Mouse (Mus musculus): ENCODE measurements at regions not wholly inside any gene's neighbourhood (a gene's known extent, or its start where the extent isn't known, plus 50 kb on each side); places are given as distances from the start of the nearest gene placed in this dataset.
A peak's percentile ranks its signal among the peaks of the same experiment; 100 is the strongest.

GRCm38 (mm10) chr13:99630356-99630755 is 114.0 kb upstream of the Map1b start:
- DNase-seq: no peak

DNA sequence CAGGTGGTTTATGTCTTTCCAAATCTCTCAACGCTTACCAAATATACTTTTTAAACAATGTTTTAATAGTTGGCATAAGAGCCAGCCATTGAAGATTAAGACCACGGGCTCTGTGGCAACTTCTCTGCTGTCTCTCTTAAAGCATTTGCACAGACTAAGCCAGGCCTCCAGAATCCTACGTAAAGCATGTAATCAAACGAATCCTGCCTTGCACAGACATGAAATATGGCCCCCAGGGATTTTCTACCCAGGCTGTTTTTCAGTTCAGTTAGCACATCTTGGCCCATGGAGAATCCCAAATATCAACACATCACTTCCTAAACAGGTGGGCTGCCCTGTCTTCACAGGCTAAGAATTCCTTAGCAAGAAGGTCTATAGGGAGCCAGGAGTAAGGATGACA is 108.9 kb upstream of the Map1b start:
- no peak for DNase-seq

GRCm38 (mm10) chr13:99618332-99618731 is 102.0 kb upstream of the Map1b start:
- no peak for DNase-seq

GRCm38 (mm10) chr13:99617457-99617856 is 101.1 kb upstream of the Map1b start:
- no peak for DNase-seq

- DNase-seq: no peak
These were observed 95.6 kb upstream of the Map1b start for GRCm38 (mm10) chr13:99611715-99612494.

GRCm38 (mm10) chr13:99610498-99610897 is 94.2 kb upstream of the Map1b start:
- peak; percentile 13 for DNase-seq

GRCm38 (mm10) chr13:99609151-99610146 is 93.1 kb upstream of the Map1b start:
- DNase-seq: no peak

- DNase-seq: no peak
These were observed 92.3 kb upstream of the Map1b start for GRCm38 (mm10) chr13:99608591-99608990.

DNA sequence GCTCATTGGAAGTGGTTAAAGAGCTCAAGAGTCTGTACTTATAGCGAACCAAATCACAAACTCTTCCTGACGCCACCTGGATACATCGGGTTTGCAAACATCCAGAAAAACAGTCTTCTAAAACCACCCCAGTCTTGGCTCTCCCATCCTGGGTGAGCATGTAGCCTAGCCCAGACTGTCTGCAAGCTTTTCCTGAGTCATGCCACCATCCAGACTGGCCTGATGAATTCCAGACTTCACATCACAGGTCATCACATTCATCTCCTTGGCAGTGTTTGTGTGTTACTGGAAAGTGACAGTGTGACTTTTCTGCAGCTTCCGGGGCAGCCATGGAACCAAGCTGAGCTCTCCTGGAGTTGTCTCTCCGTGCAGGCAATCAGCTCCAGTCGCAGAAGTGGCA is 90.9 kb upstream of the Map1b start:
- peak; percentile 5 for DNase-seq

GRCm38 (mm10) chr13:99606606-99606990 is 90.3 kb upstream of the Map1b start:
- peak; percentile 11 for DNase-seq

GRCm38 (mm10) chr13:99605866-99606605 is 89.7 kb upstream of the Map1b start:
- no peak for DNase-seq

- DNase-seq: no peak
These were observed 81.6 kb upstream of the Map1b start for GRCm38 (mm10) chr13:99597891-99598290.

- no peak for DNase-seq
These were observed 77.8 kb upstream of the Map1b start for GRCm38 (mm10) chr13:99593846-99594813.

DNA sequence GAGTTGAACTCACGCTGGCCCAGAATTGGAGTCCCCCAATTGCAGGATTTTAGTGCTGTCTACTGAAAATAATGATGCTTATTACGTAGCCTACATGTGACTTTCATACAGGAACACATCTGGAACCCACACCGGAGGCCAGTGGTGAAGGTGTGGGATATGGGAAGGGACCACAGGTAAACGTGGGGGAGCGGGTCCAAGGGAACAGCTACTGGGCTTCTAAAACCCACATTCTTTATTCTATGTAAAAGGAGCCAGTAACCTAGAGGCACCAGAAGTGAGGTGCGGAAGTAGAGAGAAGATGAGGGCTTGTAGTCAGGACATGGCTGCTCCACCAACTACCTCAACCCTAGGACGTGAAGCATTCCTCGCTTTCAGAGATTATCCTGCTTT is 76.9 kb upstream of the Map1b start:
- no peak for DNase-seq

DNA sequence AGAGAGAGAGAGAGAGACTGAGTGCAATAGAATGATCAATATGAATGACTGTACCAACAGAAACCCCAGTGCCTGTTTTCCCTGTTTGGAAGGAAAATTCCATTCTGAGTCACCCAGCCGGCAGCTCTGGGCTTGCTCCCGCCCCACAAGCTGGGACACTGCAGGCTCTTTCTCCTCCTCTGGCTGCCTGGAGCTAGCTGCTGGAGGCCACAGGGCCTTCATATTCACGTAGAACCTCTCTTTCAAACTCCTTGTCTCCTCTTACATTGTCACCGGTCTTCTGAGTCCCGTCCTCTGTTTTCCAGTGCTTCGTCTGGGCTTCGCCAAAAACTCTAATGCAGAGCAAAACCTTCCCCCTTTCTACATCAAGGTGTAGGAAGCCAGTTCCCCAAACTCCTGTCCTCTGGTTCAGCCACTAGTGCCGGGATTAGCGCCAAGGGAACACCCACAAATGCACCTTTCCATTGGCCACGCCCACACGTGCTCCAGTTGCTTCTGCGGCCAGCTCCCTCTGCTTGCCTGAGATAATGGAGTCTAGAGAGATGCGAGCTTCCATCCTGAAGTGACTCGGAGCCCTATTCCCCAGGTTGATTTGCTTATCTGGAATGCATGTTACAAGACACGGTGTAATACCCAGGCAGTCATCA is 76.4 kb upstream of the Map1b start:
- no peak for DNase-seq

DNA sequence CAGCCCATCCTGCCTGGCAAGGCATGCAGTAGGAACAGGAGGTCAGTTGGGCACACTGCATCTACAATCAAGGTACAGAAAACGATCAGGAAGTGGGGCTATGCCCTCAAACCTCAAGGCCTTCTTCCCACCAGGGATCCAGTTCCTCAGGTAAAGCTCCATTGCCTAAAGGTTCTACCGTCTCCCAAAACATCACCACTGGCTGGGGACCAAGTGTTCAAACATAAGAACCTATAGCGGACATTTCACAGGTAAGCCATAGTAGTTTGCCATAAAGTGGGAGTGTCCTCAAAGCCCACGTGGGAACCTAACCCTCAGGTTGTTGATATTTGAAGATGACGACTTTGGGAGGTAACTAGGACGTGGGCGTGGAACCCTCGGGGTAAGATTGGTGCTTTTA is 72.3 kb upstream of the Map1b start:
- no peak for DNase-seq

DNA sequence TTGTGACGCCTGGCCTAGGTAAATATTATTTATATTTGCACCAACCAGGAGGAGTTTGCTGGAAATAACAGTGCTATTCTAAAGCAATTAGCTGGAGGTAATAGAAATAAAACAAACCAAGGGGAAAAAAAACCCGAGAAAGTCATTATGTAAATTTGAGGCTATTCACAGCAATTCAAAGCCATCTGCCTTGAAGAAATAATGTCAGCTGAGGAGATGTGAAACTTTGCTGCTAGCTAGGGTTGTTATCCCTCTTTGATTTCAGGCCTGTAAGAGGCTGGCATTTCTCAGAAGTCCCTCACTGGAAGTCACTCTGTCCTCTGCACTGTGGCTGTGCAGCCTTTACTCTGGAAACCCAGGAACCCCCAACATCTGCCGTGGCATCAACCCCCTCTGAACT is 67.5 kb upstream of the Map1b start:
- DNase-seq: no peak

DNA sequence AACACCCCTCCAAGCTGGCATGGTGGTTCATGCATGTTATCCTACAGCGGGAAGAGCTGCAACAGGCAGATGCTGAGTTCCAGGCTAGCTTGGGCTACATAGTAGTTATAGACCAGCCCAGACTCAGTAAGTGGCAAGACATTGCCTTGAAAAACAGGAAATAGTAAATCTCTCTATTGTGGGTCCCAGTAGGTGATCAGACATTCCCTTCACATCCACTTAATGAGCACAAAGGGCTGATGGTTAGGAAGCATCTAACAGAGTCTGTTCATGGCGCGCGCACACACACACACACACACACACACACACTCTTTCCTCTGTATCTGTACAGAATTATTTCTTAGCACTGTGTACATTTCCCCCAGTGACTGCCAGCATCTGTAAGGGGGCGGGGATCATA is 64.0 kb upstream of the Map1b start:
- DNase-seq: no peak

GRCm38 (mm10) chr13:99579596-99580175 is 63.3 kb upstream of the Map1b start:
- DNase-seq: no peak

GRCm38 (mm10) chr13:99577686-99578085 is 61.3 kb upstream of the Map1b start:
- DNase-seq: no peak

- no peak for DNase-seq
These were observed 56.7 kb upstream of the Map1b start for GRCm38 (mm10) chr13:99573021-99573420.

Data from heart, postnatal 4 days (tissue).